Mouse (Mus musculus) lung, postnatal 4 days (tissue): ENCODE results near the gene Pikfyve.
A peak's percentile ranks its signal among the peaks of the same experiment; 100 is the strongest.
"Not testable (repeated sequence)": the region's sequence is repeated elsewhere in the genome, so short reads cannot be mapped to it uniquely, and the experiment has no call there.

Experiments
- DNase-seq, 2 experiments: peaks; one replicate each; pipeline ENCODE4 v3.0.0; 2021

Pikfyve gene

GRCm38 (mm10) chr1:65185524-65186205, 818 bp upstream of the Pikfyve start:
- DNase-seq, result no peak

GRCm38 (mm10) chr1:65187074-65187430, 569 bp downstream of the Pikfyve start:
- no peak for DNase-seq

GRCm38 (mm10) chr1:65190172-65190571, 3.7 kb downstream of the Pikfyve start:
- DNase-seq, result no peak

- no peak for DNase-seq
Measured at GRCm38 (mm10) chr1:65193226-65193625, 6.7 kb downstream of the Pikfyve start.

GRCm38 (mm10) chr1:65198425-65198824, 11.9 kb downstream of the Pikfyve start:
- no peak for DNase-seq

- DNase-seq, result no peak
Measured at GRCm38 (mm10) chr1:65198861-65199260, 12.4 kb downstream of the Pikfyve start.

GRCm38 (mm10) chr1:65204299-65204698, 17.8 kb downstream of the Pikfyve start:
- no peak for DNase-seq

- DNase-seq, result no peak
Measured at GRCm38 (mm10) chr1:65213214-65213613, 26.7 kb downstream of the Pikfyve start.

GRCm38 (mm10) chr1:65217567-65217966, 31.1 kb downstream of the Pikfyve start:
- DNase-seq, result no peak

GRCm38 (mm10) chr1:65217972-65218371, 31.5 kb downstream of the Pikfyve start:
- no peak for DNase-seq

- DNase-seq, result no peak
Measured at GRCm38 (mm10) chr1:65223654-65224053, 37.2 kb downstream of the Pikfyve start.

GRCm38 (mm10) chr1:65227681-65228080, 41.2 kb downstream of the Pikfyve start:
- DNase-seq, result no peak

- not testable (repeated sequence) for DNase-seq
Measured at GRCm38 (mm10) chr1:65229768-65230167, 43.3 kb downstream of the Pikfyve start.

GRCm38 (mm10) chr1:65230566-65230965, 44.1 kb downstream of the Pikfyve start:
- DNase-seq, result no peak

GRCm38 (mm10) chr1:65237712-65238111, 51.2 kb downstream of the Pikfyve start:
- no peak for DNase-seq

GRCm38 (mm10) chr1:65245637-65246036, 59.2 kb downstream of the Pikfyve start:
- DNase-seq, result no peak

GRCm38 (mm10) chr1:65280461-65280860, 94.0 kb downstream of the Pikfyve start:
- DNase-seq, result no peak

GRCm38 (mm10) chr1:65281756-65282155, 95.3 kb downstream of the Pikfyve start, which contains the start of gene Pth2r:
Gene Pth2r, plus strand, starts transcription at chr1:65282056.
- DNase-seq, result no peak

GRCm38 (mm10) chr1:65282766-65283165, 96.3 kb downstream of the Pikfyve start:
- peak in 1 of 2 experiments; percentile 54 for DNase-seq

- DNase-seq, result no peak
Measured at GRCm38 (mm10) chr1:65308476-65308875, 122.0 kb downstream of the Pikfyve start.

- no peak for DNase-seq
Measured at GRCm38 (mm10) chr1:65311214-65311933, 124.9 kb downstream of the Pikfyve start.

- DNase-seq, result peak in 1 of 2 experiments; percentile 6
Measured at GRCm38 (mm10) chr1:65312118-65312517, 125.6 kb downstream of the Pikfyve start.

- DNase-seq, result no peak
Measured at GRCm38 (mm10) chr1:65312896-65313295, 126.4 kb downstream of the Pikfyve start.
